In genomic region chr4:148266973-148267507, GRCm38 (mm10) we compare ENCODE assay signal across 33 mouse cellular contexts. TPM values are rescaled to one million over a fixed set of nuclear protein-coding genes. Genes with fewer than 3 reads are reported as not detected.
DNase-seq lines count a peak whose midpoint lies in the region; ATAC-seq and TF ChIP-seq lines count a peak whose summit lies in the region.
"Had no signal": no experiment of that assay in that cellular context is flagged by ENCODE, and none has a peak within 500 bp of the region (broad histone marks: within the 10 kb centered on the region; RNA-seq: fewer than 3 reads in every experiment).

No protein-coding gene starts in this region.

- no peaks in the 10 kb centered on the region for H3K79me2 ChIP-seq in liver, adult 2 months (ENCODE audit: control insufficient read depth, insufficient read depth, low read length)

- peaks cover 4% of the 10 kb centered on the region; the same call in 1 of the 2 replicates for H3K4me1 ChIP-seq in forebrain, embryonic 14.5 days (ENCODE audit: control insufficient read depth, insufficient read depth, low read length)
- H3K4me1 ChIP-seq in forebrain, embryonic 13.5 days = peaks cover 10% of the 10 kb centered on the region
- no peaks in the 10 kb centered on the region for H3K4me1 ChIP-seq in liver, adult 2 months (ENCODE audit: control insufficient read depth, insufficient read depth, low read length)
- H3K4me1 ChIP-seq in liver, postnatal 0 days (ENCODE audit: insufficient read depth) = no peaks in the 10 kb centered on the region
- H3K4me1 ChIP-seq: embryonic facial prominence, embryonic 12.5 days; heart, embryonic 13.5 days; liver, embryonic 13.5 days; midbrain, embryonic 15.5 days had no signal

- H3K36me3 ChIP-seq in forebrain, embryonic 14.5 days (ENCODE audit: control insufficient read depth, insufficient read depth, low read length) = peaks cover 42% of the 10 kb centered on the region
- peaks cover 41% of the 10 kb centered on the region for H3K36me3 ChIP-seq in forebrain, embryonic 13.5 days (ENCODE audit: poor library complexity, severe bottlenecking)
- H3K36me3 ChIP-seq in liver, adult 2 months (ENCODE audit: control insufficient read depth, insufficient read depth, low read length) = no peaks in the 10 kb centered on the region
- no peaks in the 10 kb centered on the region for H3K36me3 ChIP-seq in liver, postnatal 0 days (replicated peaks; ENCODE audit: insufficient read depth, low read length)
- H3K36me3 ChIP-seq: embryonic facial prominence, embryonic 12.5 days; heart, embryonic 13.5 days; limb, embryonic 13.5 days; liver, embryonic 13.5 days had no signal

- TF ChIP-seq EP300 in liver, postnatal 0 days (IDR thresholded peaks at IDR 0.05; ENCODE audit: low read depth) = no peak

- H3K9ac ChIP-seq in forebrain, embryonic 14.5 days (ENCODE audit: low read length) = no peak overlapping the region
- no peak overlapping the region for H3K9ac ChIP-seq in forebrain, embryonic 13.5 days
- H3K9ac ChIP-seq in liver, adult 2 months (ENCODE audit: low read depth, low read length) = no peak overlapping the region
- H3K9ac ChIP-seq in liver, postnatal 0 days (replicated peaks) = no peak overlapping the region
- H3K9ac ChIP-seq: embryonic facial prominence, embryonic 12.5 days; heart, embryonic 13.5 days; hindbrain, embryonic 15.5 days; limb, embryonic 13.5 days; liver, embryonic 13.5 days; lung, embryonic 14.5 days; midbrain, embryonic 15.5 days had no signal

- 84% methylated on average over 6 of the region's 6 CpGs for WGBS in forebrain, embryonic 14.5 days
- WGBS in forebrain, embryonic 13.5 days = 82% methylated on average over 6 of the region's 6 CpGs
- WGBS in liver, adult 2 months = 74% methylated on average over 6 of the region's 6 CpGs
- 73% methylated on average over 6 of the region's 6 CpGs for WGBS in liver, postnatal 0 days (ENCODE audit: insufficient replicate concordance)

- H3K4me3 ChIP-seq in forebrain, embryonic 14.5 days (ENCODE audit: low read depth, low read length) = no peak overlapping the region
- H3K4me3 ChIP-seq in forebrain, embryonic 13.5 days = no peak overlapping the region
- H3K4me3 ChIP-seq in liver, adult 2 months (ENCODE audit: insufficient read depth, low read depth, low read length) = no peak overlapping the region
- H3K4me3 ChIP-seq in liver, postnatal 0 days (ENCODE audit: low read depth, low read length) = no peak overlapping the region
- H3K4me3 ChIP-seq: embryonic facial prominence, embryonic 12.5 days; heart, embryonic 13.5 days; hindbrain, embryonic 15.5 days; limb, embryonic 13.5 days; liver, embryonic 13.5 days; midbrain, embryonic 15.5 days had no signal

- H3K27ac ChIP-seq in forebrain, embryonic 14.5 days (ENCODE audit: low read depth, low read length) = no peak overlapping the region
- no peak overlapping the region for H3K27ac ChIP-seq in forebrain, embryonic 13.5 days
- H3K27ac ChIP-seq in liver, adult 2 months (replicated peaks; ENCODE audit: insufficient read depth, low read depth, low read length) = no peak overlapping the region
- H3K27ac ChIP-seq in liver, postnatal 0 days (ENCODE audit: low read depth) = no peak overlapping the region
- H3K27ac ChIP-seq: embryonic facial prominence, embryonic 12.5 days; heart, embryonic 13.5 days; hindbrain, embryonic 15.5 days; limb, embryonic 13.5 days; liver, embryonic 13.5 days; midbrain, embryonic 15.5 days; stomach, postnatal 0 days had no signal

- DNase-seq in forebrain, embryonic 14.5 days (ENCODE audit: low spot score) = peak; percentile 35
- no peak for DNase-seq in liver, adult 2 months (ENCODE audit: extremely low read depth, low read depth, low spot score)
- DNase-seq in liver, postnatal 0 days = no peak
- peak; percentile 32 for DNase-seq in ES-CJ7 (ENCODE audit: low read depth, low spot score)
- DNase-seq in brain, embryonic 14.5 days (ENCODE audit: low read depth) = peak; percentile 54
- no peak for DNase-seq in kidney, postnatal 36 days
- DNase-seq in gastrocnemius, postnatal 4 days (ENCODE audit: low spot score in 2 of 2) = no peak
- DNase-seq: adrenal gland, adult 8-10 months; cerebellum, adult 9-10 months; cerebellum, postnatal 36 days; embryo, embryonic 11 days; heart, postnatal 10 days; kidney, adult 11 months; kidney, postnatal 14 days; liver, embryonic 13.5 days; lung, embryonic 14.5 days; lung, postnatal 14 days; right cerebral cortex, adult 18-20 months; right cerebral cortex, postnatal 4 days; thymus, adult 18-20 months; thymus, postnatal 25 days had no signal

- no peak for TF ChIP-seq POLR2A in liver, adult 2 months (IDR thresholded peaks at IDR 0.05; ENCODE audit: extremely low read depth, insufficient read depth, low read length)
- no peak for TF ChIP-seq POLR2A in brain, embryonic 14.5 days (IDR thresholded peaks at IDR 0.05; ENCODE audit: borderline replicate concordance, extremely low read depth, insufficient read depth, insufficient read length, poor library complexity, severe bottlenecking)

- ATAC-seq in forebrain, embryonic 14.5 days = peak; percentile 46; the same call in 1 of the 2 replicates
- ATAC-seq in forebrain, embryonic 13.5 days = no peak; the same call in 1 of the 2 replicates
- ATAC-seq in liver, postnatal 0 days = no peak
- ATAC-seq: activated CD4-positive, CD25-positive, alpha-beta regulatory T cell, adult 4 months; CD4-positive, CD25-positive, alpha-beta regulatory T cell, adult 4 months; inflammation-experienced regulatory T-cells, adult 6 months; midbrain, embryonic 15.5 days had no signal

- H3K27me3 ChIP-seq in forebrain, embryonic 14.5 days (replicated peaks; ENCODE audit: control insufficient read depth, insufficient read depth, low read length) = peaks cover 15% of the 10 kb centered on the region
- H3K27me3 ChIP-seq in forebrain, embryonic 13.5 days = peaks cover 27% of the 10 kb centered on the region
- H3K27me3 ChIP-seq in liver, adult 2 months (ENCODE audit: control insufficient read depth, insufficient read depth, low read length) = peaks cover 7% of the 10 kb centered on the region
- H3K27me3 ChIP-seq in liver, postnatal 0 days (ENCODE audit: insufficient read depth, low read length) = peaks cover 9% of the 10 kb centered on the region
- H3K27me3 ChIP-seq: midbrain, embryonic 15.5 days had no signal

- H3K4me2 ChIP-seq in forebrain, embryonic 14.5 days (ENCODE audit: low read length) = no peak overlapping the region
- no peak overlapping the region for H3K4me2 ChIP-seq in forebrain, embryonic 13.5 days
- H3K4me2 ChIP-seq in liver, postnatal 0 days (ENCODE audit: low read depth, low read length) = no peak overlapping the region
- H3K4me2 ChIP-seq: embryonic facial prominence, embryonic 12.5 days; heart, embryonic 13.5 days; hindbrain, embryonic 15.5 days; limb, embryonic 13.5 days; liver, embryonic 13.5 days; lung, embryonic 14.5 days; midbrain, embryonic 15.5 days had no signal

- H3K9me3 ChIP-seq in forebrain, embryonic 14.5 days (replicated peaks; ENCODE audit: control insufficient read depth, low read length) = no peaks in the 10 kb centered on the region; the same call in 1 of the 2 replicates
- no peaks in the 10 kb centered on the region for H3K9me3 ChIP-seq in forebrain, embryonic 13.5 days (replicated peaks)
- H3K9me3 ChIP-seq in liver, postnatal 0 days (ENCODE audit: low read length) = no peaks in the 10 kb centered on the region
- H3K9me3 ChIP-seq: hindbrain, embryonic 15.5 days; limb, embryonic 13.5 days; liver, embryonic 13.5 days; midbrain, embryonic 15.5 days had no signal

- 0 out of 2 replicates have a peak, but pooled peaks have one; percentile 5 for TF ChIP-seq CTCF in liver, adult 2 months (IDR thresholded peaks at IDR 0.05; ENCODE audit: low read depth, low read length)
- no peak for TF ChIP-seq CTCF in liver, postnatal 0 days (IDR thresholded peaks at IDR 0.05; ENCODE audit: low read depth)
- 0 out of 2 replicates have a peak, but pooled peaks have one; percentile 7 for TF ChIP-seq CTCF in brain, embryonic 14.5 days (IDR thresholded peaks at IDR 0.05; ENCODE audit: borderline replicate concordance, extremely low read depth, insufficient read depth, insufficient read length)

RNA-seq across cellular contexts. Expression of gene Disp3, which starts 20.7 kb away (rescaled TPM):
- polyA plus RNA-seq in forebrain, embryonic 14.5 days (2014; fragmentation: Nextera tagmentation; extraction: Ambion mirVana) = 7.2 and 9.5 TPM in 2 replicates
- polyA plus RNA-seq in forebrain, embryonic 13.5 days (2015; fragmentation: Nextera tagmentation; extraction: Ambion mirVana) = 6.3 and 6.5 TPM in 2 replicates
- not detected in 2 replicates for total RNA-seq in liver, adult 2 months (2014; rRNA removed)
- not detected in 2 replicates for polyA plus RNA-seq in liver, adult 2 months (2012; rRNA removed)
- not detected in 2 replicates for polyA plus RNA-seq in liver, postnatal 0 days (2015; fragmentation: Nextera tagmentation; extraction: Ambion mirVana)
- polyA plus RNA-seq in brain, embryonic 14.5 days (2012; rRNA removed) = 25.2 and 28.4 TPM in 2 replicates
- total RNA-seq in gastrocnemius, postnatal 4 days (2021) = under 1 TPM; 0.26 to 0.27 TPM
- total RNA-seq: hematopoietic stem cell, adult 5-6 weeks; neutrophil, adult 5-6 weeks had no signal
- polyA plus RNA-seq: activated CD4-positive, CD25-positive, alpha-beta regulatory T cell, adult 4 months; CD4-positive, CD25-positive, alpha-beta regulatory T cell, adult 4 months; inflammation-experienced regulatory T-cells, adult 6 months had no signal

Comparison
In these comparisons a context has a peak if more than half of its experiments do, and no peak if none do; other contexts are left out.
1. DNase-seq: peak in forebrain, embryonic 14.5 days (single experiment), ES-CJ7 (single experiment) and brain, embryonic 14.5 days (single experiment); none in liver, adult 2 months (single experiment), liver, postnatal 0 days (single experiment), kidney, postnatal 36 days (0 of 2) and gastrocnemius, postnatal 4 days (0 of 2).